Mouse (Mus musculus) heart, postnatal 0 days (tissue): ENCODE measurements around the gene Vmp1. TPM values are rescaled to one million over a fixed set of nuclear protein-coding genes. Genes with fewer than 3 reads are reported as not detected.

Experiments used
- ATAC-seq: fragments of 200-750 bp; cut with Nextera tagmentation; 2 replicates; pipeline ENCODE4 v1.8.0; 2017; ENCODE audit warnings: low read depth, moderate number of reproducible peaks, moderate library complexity; ENCODE audit not compliant: insufficient read depth
- DNase-seq: peaks from one replicate; pipeline ENCODE4 v3.0.0-alpha.2; 2016; ENCODE audit warnings: low spot score
- H3K27ac ChIP-seq: fragments of 300-500 bp; sonication (generic); 2 replicates; pipeline ENCODE4 v1.5.1; 2014; ENCODE audit warnings: low read depth, mild to moderate bottlenecking
- H3K27me3 ChIP-seq: fragments of 300-500 bp; sonication (generic); 2 replicates; pipeline ENCODE4 v1.6.1; 2014; ENCODE audit warnings: low read length, mixed read lengths; ENCODE audit not compliant: control insufficient read depth, insufficient read depth
- H3K36me3 ChIP-seq: fragments of 300-500 bp; sonication (generic); replicated peaks from 2 replicates; pipeline ENCODE4 v1.6.1; 2014; ENCODE audit warnings: low read length, mixed read lengths; ENCODE audit not compliant: control insufficient read depth, insufficient read depth
- H3K4me1 ChIP-seq: fragments of 300-500 bp; sonication (generic); 2 replicates; pipeline ENCODE4 v1.6.1; 2014; ENCODE audit warnings: antibody characterized with exemption; ENCODE audit not compliant: control insufficient read depth, insufficient read depth
- H3K4me2 ChIP-seq: fragments of 300-500 bp; sonication (generic); 2 replicates; pipeline ENCODE4 v1.6.1; 2014; ENCODE audit warnings: low read depth, mild to moderate bottlenecking, low read length, moderate library complexity
- H3K4me3 ChIP-seq: fragments of 300-500 bp; sonication (generic); 2 replicates; pipeline ENCODE4 v1.5.1; 2014; ENCODE audit warnings: low read depth, low read length
- H3K9ac ChIP-seq: fragments of 300-500 bp; sonication (generic); replicated peaks from 2 replicates; pipeline ENCODE4 v1.6.1; 2014; ENCODE audit warnings: low read depth, low read length, mixed read lengths
- H3K9me3 ChIP-seq: fragments of 300-500 bp; sonication (generic); replicated peaks from 2 replicates; pipeline ENCODE4 v1.6.1; 2016; ENCODE audit warnings: low read length; ENCODE audit not compliant: control insufficient read depth
- CTCF ChIP-seq: IDR thresholded peaks from 2 replicates; pipeline ENCODE4 v1.5.1; 2016; ENCODE audit warnings: antibody characterized with exemption, control low read depth, low read depth
- EP300 ChIP-seq: IDR thresholded peaks from 2 replicates; pipeline ENCODE4 v1.6.1; 2016; ENCODE audit warnings: antibody characterized with exemption, low read depth
- WGBS: fragments of 180-500 bp; shearing (Covaris S2); extraction: QIAGEN DNeasy Blood & Tissue Kit; methylation state at CpG from one replicate; pipeline ENCODE4 v1.1.7; 2014; 5-methylcytosine and 5-hydroxymethylcytosine counted together
- polyA plus RNA-seq: library from polyadenylated mRNA; unstranded; fragments of >200 nt; fragmentation: Nextera tagmentation; extraction: Ambion mirVana; gene quantifications from 2 replicates; pipeline ENCODE4 v1.2.1, GENCODE M21; 2015
- total RNA-seq: library from RNA; depleted of rRNA; stranded (reverse); fragments of >200 nt; gene quantifications from 2 replicates; pipeline ENCODE4 v1.2.3, GENCODE M21; 2014; ENCODE audit warnings: low replicate concordance

Vmp1 gene
- total and polyA plus RNA-seq, 2 experiments from 2014 or later, result 48.9 to 77.9 TPM

DNA sequence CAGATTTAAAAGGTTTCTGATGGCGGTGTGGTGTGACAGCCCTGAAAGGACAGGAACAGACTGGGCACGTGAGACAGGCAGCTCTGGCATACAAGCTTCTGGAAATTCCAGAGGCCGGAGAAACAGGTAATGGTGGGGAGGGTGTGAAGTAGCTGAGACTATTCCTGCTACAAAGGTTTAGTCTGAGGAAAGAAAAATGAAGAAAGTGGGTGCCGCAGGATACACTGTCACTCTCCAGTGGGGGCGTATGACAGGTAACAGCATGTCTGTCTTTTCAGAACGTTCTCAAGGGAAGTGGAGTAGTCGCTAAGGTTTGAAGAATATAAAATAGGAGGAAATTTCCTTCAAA, 83.5 kb downstream of the Vmp1 start:
- H3K27me3 ChIP-seq, result no peaks in the 10 kb centered on the region
- H3K9me3 ChIP-seq, result no peaks in the 10 kb centered on the region
- no peak overlapping the region for H3K4me2 ChIP-seq
- 83% methylated on average over 7 of the region's 7 CpGs for WGBS
- DNase-seq (no peak), ATAC-seq (no peak)
- H3K4me3 ChIP-seq, result no peak overlapping the region
- TF ChIP-seq CTCF, result no peak
- no peak for TF ChIP-seq EP300
- no peaks in the 10 kb centered on the region for H3K36me3 ChIP-seq
- no peaks in the 10 kb centered on the region for H3K4me1 ChIP-seq
- H3K27ac ChIP-seq, result no peak overlapping the region
- H3K9ac ChIP-seq, result no peak overlapping the region

DNA sequence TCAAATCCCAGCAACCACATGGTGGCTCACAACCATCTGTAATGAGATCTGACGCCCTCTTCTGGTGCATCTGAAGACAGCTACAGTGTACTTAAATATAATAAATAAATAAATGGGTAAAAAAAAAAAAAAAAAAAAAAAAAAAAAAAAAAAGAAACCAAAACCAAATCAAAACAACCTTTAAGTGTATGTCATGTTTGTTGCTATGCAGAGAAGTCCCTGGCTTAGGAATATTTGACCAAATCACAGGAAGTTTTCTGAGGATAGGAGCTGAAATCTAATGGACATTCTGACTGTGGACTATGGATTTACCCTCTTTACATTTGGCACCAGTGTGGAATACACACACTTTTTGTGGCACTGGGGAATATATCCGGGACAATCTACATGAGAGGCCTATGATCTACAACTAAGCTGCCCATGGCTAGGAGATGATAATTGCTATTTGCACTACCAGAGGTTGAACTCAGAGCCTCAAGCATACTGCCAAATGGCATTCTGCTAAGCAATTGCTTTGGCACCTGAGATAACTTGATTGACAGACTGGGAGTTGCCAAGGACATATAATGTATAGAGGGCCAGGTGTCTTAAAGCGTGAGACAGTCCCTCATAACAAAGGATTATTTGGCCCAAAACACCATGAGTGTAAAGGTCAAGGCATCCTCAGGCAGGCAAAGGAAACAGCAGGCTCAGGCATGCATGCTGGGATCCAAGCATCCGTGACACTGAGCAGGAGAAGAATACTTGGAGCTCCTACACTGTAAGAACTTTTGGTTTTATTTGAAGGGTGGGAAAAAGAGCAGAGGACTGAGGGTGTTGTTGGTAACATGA, 84.0 kb downstream of the Vmp1 start:
- H3K4me3 ChIP-seq, result no peak overlapping the region
- no peaks in the 10 kb centered on the region for H3K27me3 ChIP-seq
- no peak overlapping the region for H3K27ac ChIP-seq
- no peaks in the 10 kb centered on the region for H3K36me3 ChIP-seq
- WGBS, result 73% methylated on average over 4 of the region's 4 CpGs
- H3K4me2 ChIP-seq, result no peak overlapping the region
- H3K9ac ChIP-seq, result no peak overlapping the region
- DNase-seq, result no peak
- no peaks in the 10 kb centered on the region for H3K9me3 ChIP-seq
- no peak for TF ChIP-seq CTCF
- no peak for TF ChIP-seq EP300
- ATAC-seq, result no peak
- H3K4me1 ChIP-seq, result no peaks in the 10 kb centered on the region

DNA sequence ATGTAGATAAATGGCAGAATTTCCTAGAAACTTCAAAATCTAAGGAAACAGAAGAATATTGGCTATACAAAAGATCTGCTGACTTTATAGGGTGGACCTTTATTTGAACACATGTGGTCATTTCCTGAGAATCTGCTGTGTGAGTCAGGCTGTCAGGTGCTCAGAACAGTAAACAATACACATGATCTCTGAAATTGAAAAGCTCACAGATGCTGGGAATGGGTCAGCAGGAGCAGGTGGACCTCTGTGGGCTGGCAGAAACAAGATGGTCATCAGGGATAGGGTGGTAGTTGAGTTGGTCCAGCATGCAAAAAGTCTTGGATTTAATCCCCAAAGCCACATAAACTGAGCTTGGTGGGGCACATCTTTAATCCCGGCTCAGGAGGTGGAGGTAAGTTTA, 85.1 kb downstream of the Vmp1 start:
- TF ChIP-seq EP300, result no peak
- no peak for TF ChIP-seq CTCF
- Histone ChIP-seq H3K36me3 (no peaks in the 10 kb centered on the region), H3K4me2 (no peak overlapping the region), H3K27ac (no peak overlapping the region), H3K9me3 (no peaks in the 10 kb centered on the region), H3K9ac (no peak overlapping the region), H3K4me1 (no peaks in the 10 kb centered on the region), H3K4me3 (no peak overlapping the region), H3K27me3 (no peaks in the 10 kb centered on the region)
- DNase-seq (no peak), ATAC-seq (no peak)
- 88% methylated on average over 1 of the region's 1 CpGs for WGBS

GRCm38 (mm10) chr11:86598154-86598553, 85.5 kb downstream of the Vmp1 start:
- H3K4me2 ChIP-seq, result no peak overlapping the region
- no peak overlapping the region for H3K4me3 ChIP-seq
- 92% methylated on average over 5 of the region's 5 CpGs for WGBS
- H3K27ac ChIP-seq, result no peak overlapping the region
- H3K4me1 ChIP-seq, result no peaks in the 10 kb centered on the region
- no peaks in the 10 kb centered on the region for H3K9me3 ChIP-seq
- no peak for TF ChIP-seq CTCF
- DNase-seq, result no peak
- no peak for ATAC-seq
- no peak overlapping the region for H3K9ac ChIP-seq
- no peaks in the 10 kb centered on the region for H3K27me3 ChIP-seq
- no peaks in the 10 kb centered on the region for H3K36me3 ChIP-seq

GRCm38 (mm10) chr11:86596976-86597375, 86.7 kb downstream of the Vmp1 start:
- Histone ChIP-seq H3K4me2 (no peak overlapping the region), H3K27me3 (no peaks in the 10 kb centered on the region), H3K9ac (no peak overlapping the region), H3K9me3 (no peaks in the 10 kb centered on the region), H3K36me3 (no peaks in the 10 kb centered on the region), H3K4me1 (no peaks in the 10 kb centered on the region; the same call in 1 of the 2 replicates), H3K4me3 (no peak overlapping the region), H3K27ac (no peak overlapping the region)
- ATAC-seq, result no peak
- TF ChIP-seq CTCF (no peak), EP300 (no peak)
- no peak for DNase-seq
- WGBS, result 87% methylated on average over 3 of the region's 3 CpGs
